Mouse (Mus musculus) adrenal gland, adult (tissue): ENCODE measurements around the gene Hnrnpa2b1.

ENCODE experiments used
- DNase-seq, 2 experiments: peaks; one replicate each; pipeline ENCODE4 v3.0.0; 2022 to 2023; ENCODE audit warnings: low spot score in 1 of 2; ENCODE audit not compliant: inconsistent age in 2 of 2

Hnrnpa2b1 gene

DNA sequence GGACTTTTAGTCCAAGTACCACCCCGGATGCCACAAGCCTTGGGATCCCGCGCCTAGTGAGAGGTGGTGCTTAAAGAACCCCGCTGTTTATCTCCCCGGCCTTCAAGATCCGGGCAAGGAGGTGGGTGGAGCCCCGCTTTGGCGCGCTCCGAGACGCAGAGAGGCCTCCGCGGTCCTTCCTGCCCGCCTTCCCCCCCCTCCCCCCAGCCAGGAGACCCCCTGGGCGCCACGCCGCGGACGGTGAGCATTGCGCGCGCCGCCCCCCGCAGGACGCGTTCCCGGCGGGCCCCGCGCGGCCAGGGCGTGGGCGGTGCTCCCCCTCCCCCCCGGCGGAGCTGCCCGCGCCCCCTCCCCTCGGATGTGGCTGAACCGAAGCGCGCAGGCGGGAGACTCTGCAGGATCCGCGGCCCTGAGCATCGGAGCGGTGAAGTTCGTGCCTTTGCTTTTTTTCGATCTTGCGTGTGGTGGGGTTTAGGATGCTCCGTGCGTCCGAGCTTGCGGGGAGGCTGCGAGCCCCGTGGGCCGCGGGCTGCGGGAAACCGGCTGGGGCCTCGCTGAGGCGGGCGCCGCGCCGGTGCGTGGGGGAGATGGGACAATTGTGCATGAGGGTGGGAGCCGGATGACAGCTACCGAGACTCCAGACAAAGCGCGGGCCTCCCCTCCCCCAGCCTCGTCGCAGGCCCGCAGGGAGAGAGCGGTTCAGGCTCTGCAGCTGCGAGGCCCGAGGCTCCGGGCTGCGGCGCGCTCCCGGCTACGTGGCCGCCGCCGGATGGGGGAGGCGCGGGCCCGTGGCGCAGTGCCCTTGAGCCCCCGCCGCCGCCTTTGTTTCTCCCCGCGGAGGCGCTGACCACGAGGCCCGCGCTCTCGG lies 851 bp upstream of the Hnrnpa2b1 start, which contains the start of gene Cbx3:
Gene Cbx3 (plus strand): TSS at position 50 of the 868 bp plus-strand sequence.
- DNase-seq = peak; percentile 85 to 93

DNA sequence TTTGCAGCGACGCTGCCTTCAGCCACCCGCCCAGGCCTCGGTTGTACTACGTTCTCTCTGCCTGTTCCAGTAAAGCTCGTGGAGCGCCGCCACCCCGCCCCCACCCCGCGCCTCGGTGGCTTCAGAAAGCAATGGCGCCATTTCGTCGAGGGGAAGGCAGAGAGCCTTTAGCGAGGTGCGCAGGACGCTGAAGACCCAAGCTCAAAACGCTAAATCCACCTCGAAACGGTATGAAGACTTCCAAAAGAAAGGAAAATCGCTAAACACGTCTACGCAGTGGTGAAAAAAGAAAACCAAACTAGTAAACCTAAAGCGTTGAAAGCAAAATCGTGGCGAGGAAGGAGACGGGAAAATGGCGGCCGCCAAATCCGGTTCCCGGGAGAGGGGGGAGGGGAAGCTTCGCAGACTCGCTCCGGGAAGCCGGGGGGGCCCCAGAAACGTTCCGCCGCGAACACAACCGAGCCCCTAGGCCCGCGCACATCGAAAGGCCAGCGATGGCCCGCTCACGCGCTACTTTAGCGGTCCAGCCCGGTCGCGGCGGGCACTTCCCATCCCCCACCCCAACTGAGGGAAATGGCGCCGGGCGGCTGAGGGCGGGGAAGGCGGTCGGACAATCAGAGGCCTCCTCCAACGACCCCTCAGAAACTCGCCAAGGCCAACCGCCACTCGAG lies 668 bp downstream of the Hnrnpa2b1 start:
- DNase-seq = peak; percentile 83 to 97

DNA sequence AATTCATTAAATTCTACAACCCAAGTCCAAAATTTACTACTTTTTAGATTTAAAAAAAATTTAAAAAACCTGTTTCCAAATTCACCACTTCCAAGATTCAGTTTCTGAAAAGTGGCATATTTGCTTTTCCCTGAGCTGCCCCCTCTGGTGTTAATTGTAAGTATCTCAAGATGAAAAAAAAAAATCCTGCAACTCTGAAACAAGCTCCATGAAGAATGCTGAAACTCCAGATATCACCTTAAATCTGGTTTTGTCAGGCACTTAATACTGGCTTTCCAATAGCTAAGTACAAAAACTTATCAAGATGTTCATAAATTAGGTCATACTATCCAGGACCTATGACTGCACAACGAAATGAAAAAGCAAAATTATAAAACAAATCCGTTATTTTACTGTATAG lies 2.0 kb downstream of the Hnrnpa2b1 start:
- peak in 1 of 2 experiments; percentile 55 for DNase-seq

DNA sequence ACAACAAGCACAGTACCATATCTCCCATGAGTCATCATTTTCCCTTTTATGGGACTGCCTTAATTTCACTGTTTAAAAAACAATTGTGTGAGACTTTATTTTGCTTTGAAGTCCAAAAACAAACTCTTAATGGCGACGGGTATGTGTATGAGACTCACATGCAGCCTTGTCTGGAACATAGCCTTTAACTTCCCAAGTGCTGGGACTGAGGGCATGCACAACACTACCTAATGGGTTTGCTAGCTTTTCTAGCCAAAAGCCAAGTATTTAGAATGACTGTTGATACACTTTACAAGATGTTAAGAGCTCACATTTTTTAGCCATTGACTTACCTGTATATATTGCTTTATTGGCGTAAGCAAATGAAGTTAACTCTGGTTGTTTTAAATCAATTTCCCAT lies 9.3 kb downstream of the Hnrnpa2b1 start:
- DNase-seq = no peak

DNA sequence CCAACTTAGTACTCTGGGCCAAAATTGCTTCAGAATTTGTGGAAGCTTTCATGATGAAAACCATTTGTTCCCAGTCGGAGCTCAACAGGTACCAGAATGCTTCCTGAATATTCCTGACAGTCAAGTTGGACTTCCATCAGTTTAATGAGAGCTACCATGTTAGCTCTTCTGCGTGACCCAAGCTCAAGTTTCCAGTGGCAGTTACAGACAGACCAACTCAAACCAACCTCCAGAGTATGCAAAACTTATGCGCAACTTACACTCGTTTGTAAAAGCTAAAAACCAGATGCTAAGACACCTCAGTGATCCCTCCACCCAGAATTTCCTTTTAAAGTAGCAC lies 9.7 kb downstream of the Hnrnpa2b1 start:
- DNase-seq = no peak

DNA sequence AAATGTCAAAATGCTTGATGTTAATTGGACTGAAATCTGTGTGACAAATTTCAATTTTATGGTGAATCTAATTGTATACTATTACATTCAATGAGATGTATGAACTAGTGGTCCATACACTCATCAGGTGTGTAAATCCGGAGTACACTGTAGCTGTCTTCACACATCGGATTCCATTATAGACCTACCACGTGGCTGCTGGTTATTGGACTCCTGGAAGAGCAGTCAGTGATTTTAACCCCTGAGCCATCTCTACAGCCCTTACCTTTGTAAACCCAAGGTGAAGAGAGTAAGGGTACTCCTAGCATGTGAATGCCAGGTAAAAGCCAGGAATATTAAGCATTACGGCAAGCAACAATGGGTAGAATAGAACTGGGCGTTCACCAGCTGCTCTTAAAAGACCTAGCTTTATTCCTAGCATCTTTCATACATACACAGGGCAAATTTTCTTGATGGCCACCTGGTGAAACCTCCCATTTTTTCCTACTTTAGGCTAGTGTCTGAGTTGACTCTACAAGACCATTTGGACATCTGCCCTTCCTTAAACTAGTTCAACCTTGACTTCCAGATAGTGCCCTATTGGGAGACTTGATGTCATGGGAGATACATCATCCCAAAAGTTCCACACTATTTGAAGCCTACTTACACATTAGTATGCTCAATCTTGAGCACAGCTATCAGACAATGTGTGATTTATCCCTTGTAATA lies 10.2 kb downstream of the Hnrnpa2b1 start:
- peak in 1 of 2 experiments; percentile 67 for DNase-seq

DNA sequence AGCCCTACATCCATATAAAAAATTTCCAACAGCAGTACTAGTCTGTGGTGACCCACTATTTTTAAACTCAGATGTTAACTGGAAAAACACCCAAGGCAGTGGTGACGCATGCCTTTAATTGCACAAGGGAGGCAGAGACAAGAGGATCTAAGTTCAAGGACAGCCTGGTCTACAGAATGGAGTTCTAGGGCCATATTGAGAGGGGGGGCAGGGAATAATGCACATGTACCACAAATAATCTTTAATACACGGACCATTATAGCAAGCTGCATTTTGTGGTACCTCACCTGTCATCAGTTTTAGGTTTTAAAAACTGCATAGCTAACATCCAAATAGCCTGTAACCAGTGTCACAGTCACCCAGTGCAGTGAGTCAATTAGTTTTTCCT lies 10.8 kb downstream of the Hnrnpa2b1 start:
- DNase-seq = peak; percentile 49 to 91

DNA sequence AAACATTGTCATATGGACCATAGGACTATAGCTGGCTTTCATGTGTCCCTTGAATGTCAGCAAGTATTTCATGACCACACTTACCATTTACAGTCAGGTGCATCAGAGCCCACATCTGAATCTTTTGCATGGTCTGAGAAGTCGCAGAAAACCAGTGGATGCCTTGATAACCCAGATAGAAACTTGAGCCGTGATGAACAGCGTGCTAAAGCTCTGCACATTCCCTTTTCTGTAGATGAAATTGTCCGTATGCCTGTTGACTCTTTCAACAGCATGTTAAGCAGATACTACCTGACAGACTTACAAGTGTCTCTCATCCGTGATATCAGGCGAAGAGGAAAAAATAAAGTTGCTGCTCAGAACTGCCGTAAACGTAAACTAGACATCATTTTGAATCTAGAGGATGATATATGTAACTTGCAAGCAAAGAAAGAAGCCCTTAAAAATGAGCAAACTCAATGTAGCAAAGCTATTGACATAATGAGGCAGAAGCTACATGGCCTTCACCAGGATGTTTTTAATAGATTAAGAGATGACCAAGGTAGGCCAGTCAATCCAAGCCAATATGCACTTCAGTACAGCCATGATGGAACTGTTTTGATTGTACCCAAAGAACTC lies 11.8 kb downstream of the Hnrnpa2b1 start:
- no peak for DNase-seq

DNA sequence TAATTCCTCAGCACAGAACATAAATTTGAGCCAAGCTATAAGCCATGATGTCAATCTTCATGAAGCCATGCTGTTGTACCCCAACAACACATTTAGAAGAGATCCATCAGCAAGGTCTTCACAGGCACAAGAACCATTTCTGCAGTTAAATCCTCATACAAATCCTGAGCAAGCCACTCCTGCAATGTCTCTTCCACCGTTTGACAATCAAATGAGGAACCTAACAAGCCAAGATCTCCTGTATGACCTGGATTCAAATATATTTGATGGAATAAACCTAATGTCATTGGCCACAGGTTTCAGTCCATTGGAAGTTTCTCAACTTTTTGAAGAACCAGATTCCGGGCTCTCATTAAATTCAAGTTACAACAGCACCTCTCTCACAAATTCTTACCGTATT lies 12.4 kb downstream of the Hnrnpa2b1 start:
- no peak for DNase-seq

DNA sequence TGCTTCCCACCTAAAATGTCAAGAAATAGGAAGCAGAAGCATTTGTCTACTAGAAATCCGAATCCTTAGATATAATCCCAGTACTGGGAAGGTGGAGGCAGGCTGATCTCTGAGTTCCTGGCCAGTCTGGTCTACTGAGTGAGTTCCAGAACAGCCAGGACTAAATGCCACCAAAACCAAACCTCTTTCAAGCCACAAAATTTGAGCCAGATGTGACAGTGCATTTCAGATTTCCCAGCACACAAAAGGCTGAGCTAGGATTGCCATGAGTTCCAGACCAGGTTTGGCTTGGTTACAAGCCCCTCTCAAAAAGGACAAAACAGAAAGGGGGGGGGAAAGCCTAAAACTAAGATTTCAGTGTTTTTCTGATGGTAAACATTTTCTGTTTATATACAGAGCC lies 13.5 kb downstream of the Hnrnpa2b1 start:
- no peak for DNase-seq

DNA sequence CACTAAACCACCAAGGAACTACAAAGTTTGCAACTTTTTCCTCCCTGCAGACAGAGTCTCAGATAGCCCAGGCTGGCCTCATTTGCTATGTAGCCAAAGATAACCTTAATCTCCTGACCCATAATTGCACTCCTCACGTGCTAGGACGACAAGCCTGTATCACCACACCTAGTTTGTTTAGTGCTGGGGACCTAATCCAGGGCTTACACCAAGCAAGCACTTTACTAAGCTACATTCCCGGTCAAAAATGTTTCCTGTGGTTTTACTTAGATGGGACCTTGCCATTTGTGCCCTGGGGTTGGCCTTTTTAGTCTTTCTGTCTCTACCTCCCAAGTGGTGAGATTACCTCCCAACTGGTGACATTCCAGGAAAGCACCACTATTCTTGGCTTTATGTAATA lies 14.7 kb downstream of the Hnrnpa2b1 start:
- DNase-seq = no peak

DNA sequence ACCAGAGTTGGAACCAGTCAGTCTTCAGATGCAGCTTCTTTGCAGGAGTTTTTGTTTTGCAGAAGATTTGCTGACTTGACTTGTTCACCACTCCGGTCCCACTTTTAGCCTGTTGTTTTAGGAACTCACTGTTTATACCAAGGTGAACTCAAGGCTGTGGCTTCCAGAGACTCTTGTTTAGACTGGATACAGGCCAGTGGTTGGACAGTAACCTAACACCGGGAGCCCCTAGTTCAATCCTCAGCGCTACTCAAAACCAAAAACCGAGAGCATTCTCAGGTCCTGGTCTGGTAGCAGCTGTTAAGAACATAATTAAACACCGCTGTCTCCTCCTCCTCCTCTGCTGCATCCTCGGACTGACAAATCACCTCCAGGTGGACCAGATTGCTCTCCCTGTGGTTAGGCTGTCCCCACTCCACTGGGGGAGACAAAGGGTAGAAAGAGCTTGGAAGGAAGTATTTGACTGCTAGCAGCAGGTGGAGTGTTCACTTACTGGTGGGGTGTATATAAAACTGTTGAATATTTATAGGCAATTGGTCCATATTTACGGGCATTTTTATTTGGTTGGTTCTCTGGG lies 16.7 kb downstream of the Hnrnpa2b1 start:
- DNase-seq = no peak

DNA sequence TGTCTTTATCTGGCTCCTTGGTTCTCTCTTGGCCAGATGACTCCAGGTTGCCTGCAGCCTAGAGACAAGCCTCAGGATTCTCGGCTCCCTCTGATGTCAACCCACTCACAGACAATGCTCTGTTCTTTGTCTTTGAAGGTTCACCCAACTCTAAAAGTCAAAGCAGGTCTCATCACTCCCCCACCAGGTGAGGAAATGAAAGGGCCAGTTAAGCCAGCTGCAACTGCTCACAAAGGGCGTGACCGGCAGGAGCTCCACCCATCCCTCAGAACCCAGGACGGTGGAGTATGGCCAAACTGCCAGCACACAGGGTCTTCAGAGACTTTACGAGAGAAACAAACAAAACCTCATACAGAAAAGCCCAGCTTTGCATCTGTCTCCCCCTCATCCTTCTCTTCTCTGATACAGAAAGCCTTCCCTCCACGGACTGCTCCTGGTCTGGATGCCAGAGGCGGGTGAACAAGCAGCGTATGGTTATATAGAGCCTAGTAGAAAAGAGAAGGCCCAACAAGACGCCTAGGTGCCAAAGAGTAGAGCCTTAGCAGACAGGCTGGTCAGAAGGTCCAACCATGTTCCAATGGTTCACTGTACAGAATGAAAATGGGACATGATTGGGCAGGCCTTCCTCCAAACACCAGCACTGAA lies 27.4 kb downstream of the Hnrnpa2b1 start:
- DNase-seq = no peak

DNA sequence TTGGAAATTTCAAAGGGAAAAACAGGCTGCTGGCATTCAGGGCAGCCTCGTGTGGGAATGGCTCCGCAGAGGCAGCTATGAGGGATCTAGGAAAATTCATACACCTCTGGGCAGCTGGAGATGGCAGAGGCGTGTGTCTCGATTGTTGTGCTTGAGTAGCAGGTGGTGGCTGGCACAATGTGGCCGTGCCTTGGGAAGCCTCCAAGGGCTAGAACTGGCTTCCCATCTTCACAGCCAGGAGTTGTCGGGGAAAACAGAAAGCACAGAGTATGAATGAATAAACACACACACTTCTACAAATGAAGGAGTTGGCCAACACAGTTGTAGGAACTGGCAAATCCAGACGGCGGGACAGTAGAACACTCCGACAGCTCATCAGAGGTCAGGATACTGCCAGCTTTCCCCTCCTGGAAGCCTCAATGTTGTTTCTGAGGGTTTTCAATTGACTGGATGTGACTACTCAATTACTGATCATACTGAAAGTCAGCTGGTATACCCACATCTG lies 30.8 kb downstream of the Hnrnpa2b1 start:
- no peak for DNase-seq

DNA sequence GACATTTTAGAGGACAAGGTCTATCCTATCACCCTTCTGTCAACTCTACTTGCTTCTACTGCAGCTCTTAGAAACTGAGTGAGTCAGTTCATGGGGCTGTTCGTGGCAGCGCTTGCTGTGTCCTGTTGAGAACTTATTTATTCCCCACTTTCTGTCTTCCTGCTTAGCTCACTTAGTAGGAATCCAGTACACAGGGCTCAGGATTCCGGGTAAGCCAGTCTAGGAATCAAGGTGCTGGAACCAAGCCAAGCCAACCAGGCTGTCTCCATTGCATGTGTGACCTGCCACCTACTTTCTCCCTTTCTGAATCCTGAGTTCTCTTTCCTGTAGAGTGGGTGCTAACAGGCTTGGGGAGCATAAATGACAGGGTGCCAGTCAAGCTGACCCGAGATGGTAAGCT lies 32.0 kb downstream of the Hnrnpa2b1 start:
- DNase-seq = peak in 1 of 2 experiments; percentile 50

DNA sequence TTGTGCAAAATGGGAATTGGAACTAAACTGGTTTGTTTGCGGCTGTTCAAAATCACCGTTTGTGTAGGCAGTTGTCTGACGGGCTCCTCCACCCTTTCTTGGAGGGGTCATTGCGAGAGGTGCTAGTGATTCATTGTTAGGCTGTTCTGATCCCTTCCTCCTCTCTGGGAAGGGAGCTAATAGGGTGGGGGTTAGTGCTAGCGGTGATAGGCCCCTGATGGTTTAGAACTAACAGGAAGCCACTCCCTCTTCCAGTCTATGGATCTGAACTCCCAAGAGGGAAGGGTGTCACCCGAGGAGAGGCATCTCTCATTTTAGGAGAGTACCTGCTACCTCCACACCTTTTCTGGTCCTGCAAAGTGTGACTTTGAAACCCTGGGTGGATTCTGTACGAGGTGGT lies 35.4 kb downstream of the Hnrnpa2b1 start:
- DNase-seq = no peak

DNA sequence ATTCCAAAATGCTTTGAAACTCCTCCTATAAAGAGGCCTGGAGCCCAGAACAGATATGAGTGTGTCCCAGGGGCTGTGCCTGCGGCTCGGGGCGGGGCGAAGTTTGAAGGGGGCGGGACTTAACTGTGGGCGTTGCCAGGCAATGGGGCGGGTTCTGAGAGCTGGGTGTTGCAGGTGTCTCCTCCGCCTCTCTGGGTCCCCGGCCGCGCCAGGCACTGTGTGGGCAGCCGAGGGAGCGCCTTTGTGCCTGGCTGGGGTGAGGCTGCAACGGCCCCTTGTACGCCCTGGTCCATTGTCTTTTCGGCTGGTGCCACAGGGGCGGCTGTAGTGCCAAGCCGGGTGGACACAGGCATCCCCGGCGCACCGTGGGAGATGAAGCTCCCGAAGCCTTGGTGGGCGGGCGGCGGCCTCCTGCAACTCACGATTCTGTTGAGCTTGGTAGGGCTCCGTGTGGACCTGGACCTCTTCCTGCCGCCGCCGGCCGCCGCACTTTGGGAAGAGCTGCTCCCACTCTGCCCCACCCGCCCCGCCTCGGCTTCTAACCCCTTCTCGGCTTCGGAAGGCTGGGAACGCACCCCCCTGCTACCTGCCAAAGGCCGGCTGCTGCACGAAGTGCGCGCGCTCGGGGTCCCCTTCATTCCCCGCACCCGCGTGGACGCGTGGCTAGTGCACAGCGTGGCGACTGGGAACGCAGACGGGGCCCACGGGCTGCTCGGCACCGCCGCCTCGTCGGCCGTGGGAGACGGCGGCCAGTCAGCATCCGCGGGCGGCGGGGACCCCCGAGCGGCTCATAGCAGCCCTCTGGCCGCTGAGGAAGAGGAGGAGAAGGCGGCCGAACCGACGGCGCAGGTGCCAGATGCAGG lies 36.9 kb downstream of the Hnrnpa2b1 start, which contains the start of gene Nfe2l3:
Gene Nfe2l3 (plus strand): TSS at position 136 of the 863 bp plus-strand sequence.
- DNase-seq = peak; percentile 34 to 87

DNA sequence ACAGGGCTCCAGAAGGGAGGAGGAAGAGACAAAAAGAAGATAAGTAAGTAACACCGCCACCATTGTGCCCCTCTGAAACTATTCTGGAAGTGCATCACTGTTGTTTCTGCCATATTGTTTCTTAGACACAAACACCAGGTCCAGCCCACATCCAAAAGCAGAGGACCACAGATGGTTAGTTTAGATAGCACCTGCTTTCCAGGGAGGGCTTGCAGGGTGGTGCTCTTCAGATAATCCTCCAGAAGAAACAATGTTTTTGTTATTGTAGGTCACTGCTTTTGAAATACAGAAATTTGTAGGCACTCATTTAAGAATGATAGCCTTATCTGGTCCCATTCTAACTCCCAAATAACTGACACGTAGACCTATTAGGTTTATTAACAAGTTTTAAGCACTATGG lies 45.2 kb downstream of the Hnrnpa2b1 start:
- DNase-seq = no peak

DNA sequence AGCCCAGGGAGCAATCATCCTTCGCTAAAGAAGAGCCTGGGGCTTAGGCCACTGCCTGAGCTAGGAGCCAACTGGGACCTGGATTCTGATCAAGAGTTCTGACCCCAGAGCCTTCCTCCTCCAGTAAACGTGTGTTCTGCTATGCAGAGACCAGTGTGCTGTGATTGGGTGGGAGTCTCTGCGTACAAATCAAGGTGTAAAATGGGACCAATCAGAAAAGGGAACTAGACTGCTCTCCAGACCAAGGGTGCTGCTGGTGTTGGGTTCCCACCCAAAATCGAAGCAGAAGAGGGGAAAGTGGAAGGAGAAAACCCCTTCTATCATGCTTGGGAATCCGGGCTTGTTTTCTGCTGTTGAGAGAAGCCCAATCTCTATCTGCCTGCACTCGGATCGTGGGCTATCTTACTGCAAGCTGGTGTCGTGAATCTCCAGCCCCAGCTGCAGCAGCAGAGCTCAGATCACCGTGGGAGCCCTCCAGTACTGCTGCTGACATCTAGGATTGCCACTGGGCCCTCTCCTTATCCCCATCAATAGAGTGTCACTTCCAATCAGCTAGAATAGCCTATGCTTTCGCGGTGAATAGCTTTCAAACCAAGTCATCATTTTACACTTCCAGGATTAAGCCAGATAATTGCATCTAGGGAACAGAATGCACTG lies 46.1 kb downstream of the Hnrnpa2b1 start:
- DNase-seq = no peak
